Mouse (Mus musculus) kidney, postnatal 10 days (tissue): Measurements from ENCODE around the gene Rfc4.

ENCODE experiments used
- DNase-seq: peaks from one replicate; pipeline ENCODE4 v3.0.0; 2021; ENCODE audit warnings: mixed read lengths

The Rfc4 gene

GRCm38 (mm10) chr16:23132336-23132735, 4.8 kb upstream of the Rfc4 start:
- DNase-seq: no peak

GRCm38 (mm10) chr16:23130303-23130702, 2.8 kb upstream of the Rfc4 start:
- DNase-seq: no peak

- no peak for DNase-seq
These were observed 245 bp downstream of the Rfc4 start for GRCm38 (mm10) chr16:23127311-23127672.

- no peak for DNase-seq
These were observed 3.1 kb downstream of the Rfc4 start for GRCm38 (mm10) chr16:23124398-23124797.

GRCm38 (mm10) chr16:23123104-23123503, 4.4 kb downstream of the Rfc4 start:
- DNase-seq: no peak

GRCm38 (mm10) chr16:23122446-23122845, 5.1 kb downstream of the Rfc4 start:
- DNase-seq: no peak

GRCm38 (mm10) chr16:23117173-23117572, 10.4 kb downstream of the Rfc4 start:
- no peak for DNase-seq

GRCm38 (mm10) chr16:23115486-23115885, 12.1 kb downstream of the Rfc4 start:
- DNase-seq: no peak

- DNase-seq: no peak
These were observed 13.0 kb downstream of the Rfc4 start for GRCm38 (mm10) chr16:23114339-23115171.

GRCm38 (mm10) chr16:23113903-23114302, 13.6 kb downstream of the Rfc4 start:
- no peak for DNase-seq

GRCm38 (mm10) chr16:23112861-23113435, 14.6 kb downstream of the Rfc4 start:
- no peak for DNase-seq

- no peak for DNase-seq
These were observed 15.2 kb downstream of the Rfc4 start for GRCm38 (mm10) chr16:23112348-23112747.

GRCm38 (mm10) chr16:23109350-23110280, 17.9 kb downstream of the Rfc4 start:
- DNase-seq: no peak

GRCm38 (mm10) chr16:23108943-23109342, 18.6 kb downstream of the Rfc4 start:
- DNase-seq: no peak

- DNase-seq: peak; percentile 91
These were observed 19.4 kb downstream of the Rfc4 start for GRCm38 (mm10) chr16:23107946-23108759.

- peak; percentile 96 for DNase-seq
These were observed 20.1 kb downstream of the Rfc4 start, which contains the start of gene Eif4a2 for GRCm38 (mm10) chr16:23107231-23107942. TSS of gene Eif4a2 (plus strand) at chr16:23107444.

- DNase-seq: no peak
These were observed 21.4 kb downstream of the Rfc4 start for GRCm38 (mm10) chr16:23106121-23106520.

- no peak for DNase-seq
These were observed 23.7 kb downstream of the Rfc4 start for GRCm38 (mm10) chr16:23103841-23104240.

- DNase-seq: peak; percentile 55
These were observed 24.3 kb downstream of the Rfc4 start for GRCm38 (mm10) chr16:23103038-23103745.

GRCm38 (mm10) chr16:23102340-23103037, 25.0 kb downstream of the Rfc4 start:
- DNase-seq: no peak
